8 mouse cellular contexts compared by ENCODE assay signal in the genomic region with DNA sequence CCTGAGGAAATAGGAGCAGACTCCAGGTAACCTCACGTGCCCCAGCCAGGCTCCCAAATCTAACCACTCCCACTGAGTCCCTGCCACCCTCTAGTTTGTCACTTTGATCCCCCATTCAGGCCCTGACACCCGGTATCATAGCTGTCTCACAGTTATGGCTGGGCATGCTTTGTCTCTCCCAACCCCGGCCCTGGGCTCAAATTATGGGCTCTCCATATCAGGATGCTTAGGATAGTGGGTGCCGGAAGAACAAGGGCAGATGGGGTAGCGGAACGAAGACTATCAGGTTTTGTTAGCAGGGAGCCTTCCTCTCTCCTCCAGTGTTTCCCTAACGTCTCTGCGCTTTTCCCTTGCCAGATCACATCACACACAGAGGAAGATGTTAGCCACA. TPM values are rescaled to one million over a fixed set of nuclear protein-coding genes. Genes with fewer than 3 reads are reported as not detected.
DNase-seq lines count a peak whose midpoint lies in the region; ATAC-seq and TF ChIP-seq lines count a peak whose summit lies in the region.

No protein-coding gene starts in this region.

- DNase-seq in heart, adult 11 months, result peak; percentile 79
- DNase-seq in heart, adult 9 months (ENCODE audit: low spot score in 2 of 2), result no peak
- no peak for DNase-seq in hindbrain, embryonic 11.5 days (ENCODE audit: low spot score)
- DNase-seq in liver, postnatal 0 days, result no peak
- DNase-seq in urinary bladder, postnatal 25 days (ENCODE audit: low spot score), result no peak
- no peak for DNase-seq in thymus, postnatal 36 days
- DNase-seq in spleen, adult 18-20 months, result no peak

- H3K27ac ChIP-seq in hindbrain, embryonic 11.5 days (ENCODE audit: low read depth, low read length), result no peak overlapping the region
- no peak overlapping the region for H3K27ac ChIP-seq in liver, postnatal 0 days (ENCODE audit: low read depth)

- H3K9ac ChIP-seq in hindbrain, embryonic 11.5 days (ENCODE audit: low read depth, low read length), result no peak overlapping the region
- no peak overlapping the region for H3K9ac ChIP-seq in liver, postnatal 0 days (replicated peaks)

- WGBS in hindbrain, embryonic 11.5 days, result 21% methylated on average over 8 of the region's 8 CpGs
- WGBS in liver, postnatal 0 days (ENCODE audit: insufficient replicate concordance), result 45% methylated on average over 8 of the region's 8 CpGs

- H3K27me3 ChIP-seq in E14TG2a.4 (ENCODE audit: insufficient read depth, low read length), result 0 out of 2 replicates have a peak, but pooled peaks cover 11% of the 10 kb centered on the region
- H3K27me3 ChIP-seq in hindbrain, embryonic 11.5 days (ENCODE audit: control insufficient read depth, insufficient read depth, low read length), result no peaks in the 10 kb centered on the region
- H3K27me3 ChIP-seq in liver, postnatal 0 days (ENCODE audit: insufficient read depth, low read length), result no peaks in the 10 kb centered on the region

- H3K4me2 ChIP-seq in hindbrain, embryonic 11.5 days (replicated peaks; ENCODE audit: low read depth, low read length), result peak overlapping the region; percentile 93; the same call in 1 of the 2 replicates
- peak overlapping the region; percentile 87 for H3K4me2 ChIP-seq in liver, postnatal 0 days (ENCODE audit: low read depth, low read length)

- H3K9me3 ChIP-seq in E14TG2a.4 (ENCODE audit: low read length), result no peaks in the 10 kb centered on the region
- no peaks in the 10 kb centered on the region for H3K9me3 ChIP-seq in hindbrain, embryonic 11.5 days (ENCODE audit: control insufficient read depth, low read length)
- no peaks in the 10 kb centered on the region for H3K9me3 ChIP-seq in liver, postnatal 0 days (ENCODE audit: low read length)

- peak; percentile 62; the same call in 1 of the 2 replicates for ATAC-seq in hindbrain, embryonic 11.5 days (ENCODE audit: low FRiP score)
- ATAC-seq in liver, postnatal 0 days, result peak; percentile 5; the same call in 1 of the 2 replicates

- H3K4me3 ChIP-seq in E14TG2a.4 (replicated peaks; ENCODE audit: low read length), result peak overlapping the region; percentile 86
- peak overlapping the region; percentile 52 for H3K4me3 ChIP-seq in hindbrain, embryonic 11.5 days (ENCODE audit: low read depth, low read length)
- peak overlapping the region; percentile 57 for H3K4me3 ChIP-seq in liver, postnatal 0 days (ENCODE audit: low read depth, low read length)

- no peak for TF ChIP-seq EP300 in liver, postnatal 0 days (IDR thresholded peaks at IDR 0.05; ENCODE audit: low read depth)

- no peak for TF ChIP-seq CTCF in E14TG2a.4 (conservative IDR thresholded peaks at IDR 0.05; ENCODE audit: low read length)
- TF ChIP-seq CTCF in liver, postnatal 0 days (IDR thresholded peaks at IDR 0.05; ENCODE audit: low read depth), result no peak

- H3K4me1 ChIP-seq in E14TG2a.4 (replicated peaks; ENCODE audit: low read depth, low read length), result peaks cover 40% of the 10 kb centered on the region
- H3K4me1 ChIP-seq in hindbrain, embryonic 11.5 days (replicated peaks; ENCODE audit: control insufficient read depth, insufficient read depth, low read length), result no peaks in the 10 kb centered on the region
- H3K4me1 ChIP-seq in liver, postnatal 0 days (ENCODE audit: insufficient read depth), result peaks cover 9% of the 10 kb centered on the region

- H3K36me3 ChIP-seq in E14TG2a.4 (ENCODE audit: insufficient read depth, low read length), result no peaks in the 10 kb centered on the region
- H3K36me3 ChIP-seq in hindbrain, embryonic 11.5 days (ENCODE audit: control insufficient read depth, insufficient read depth, low read length), result no peaks in the 10 kb centered on the region
- H3K36me3 ChIP-seq in liver, postnatal 0 days (replicated peaks; ENCODE audit: insufficient read depth, low read length), result no peaks in the 10 kb centered on the region

RNA-seq across cellular contexts. Expression of a gene that starts 8.2 kb away (rescaled TPM):
- 55.0 and 59.6 TPM in 2 replicates for polyA plus RNA-seq in hindbrain, embryonic 11.5 days (2014; fragmentation: Nextera tagmentation; extraction: Ambion mirVana)
- polyA plus RNA-seq in liver, postnatal 0 days (2015; fragmentation: Nextera tagmentation; extraction: Ambion mirVana), result 2.4 and 2.5 TPM in 2 replicates

Comparison
In these comparisons a context has a peak if more than half of its experiments do, and no peak if none do; other contexts are left out.
1. RNA of a gene that starts 8.2 kb away (polyA plus RNA-seq): 55.0 to 59.6 TPM in hindbrain, embryonic 11.5 days; 2.4 to 2.5 TPM in liver, postnatal 0 days; every median in the first group is over 10 times any median in the second.
2. Peak in every context shown above with its lines, with median percentiles within 50 percentile points of each other: H3K4me3 ChIP-seq.